Mouse (Mus musculus) G1E (cell line): ENCODE measurements around the gene 1700030J22Rik.

Experiments used
- CTCF ChIP-seq: IDR thresholded peaks from 2 replicates; pipeline ENCODE4 v1.5.1; 2012; ENCODE audit warnings: low read depth, low read length, inconsistent platforms, mixed read lengths
- TAL1 ChIP-seq: conservative IDR thresholded peaks from 2 replicates; pipeline ENCODE4 v1.6.1; 2012; ENCODE audit warnings: low read depth, low read length, inconsistent platforms, mixed read lengths

DNA sequence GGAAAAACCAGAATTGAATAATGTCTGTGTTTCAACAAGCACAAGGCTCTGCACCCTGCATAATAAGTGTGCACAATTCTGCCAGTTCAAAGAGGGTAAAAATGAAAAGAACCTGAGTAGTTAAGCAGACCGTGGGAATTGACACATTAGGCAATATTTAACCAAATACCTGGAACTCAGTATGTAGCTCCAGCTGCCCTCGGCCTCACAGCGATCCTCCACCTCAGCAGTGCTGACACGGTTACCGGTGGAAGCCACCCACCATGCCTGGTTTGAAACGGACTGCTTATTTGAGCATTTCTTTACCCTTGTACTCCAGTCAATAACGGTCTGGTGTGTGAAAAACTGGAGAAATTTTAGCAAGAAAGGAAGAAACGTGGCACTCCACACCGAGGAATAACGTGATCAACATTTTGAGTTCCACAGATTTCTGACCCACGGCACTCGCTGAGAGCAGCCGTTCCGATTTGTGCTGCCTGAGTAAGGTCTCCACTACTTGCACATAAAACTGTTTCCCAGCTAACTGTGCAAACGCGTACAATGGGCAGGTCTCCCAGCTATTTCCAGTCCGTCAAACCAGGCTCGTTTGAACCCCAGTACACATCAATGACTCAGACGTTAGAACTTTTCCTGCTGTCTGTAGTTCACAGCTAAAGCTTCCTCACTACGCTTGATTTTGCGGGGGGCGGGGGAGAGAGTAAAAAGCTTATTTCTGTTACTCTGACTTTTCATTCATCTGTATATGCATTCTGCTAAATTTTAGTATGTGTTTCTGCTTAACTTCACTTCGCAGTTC, 13.6 kb upstream of the 1700030J22Rik start:
- TF ChIP-seq CTCF: no peak
- TF ChIP-seq TAL1: no peak
